Comparison of ENCODE assay signal across 7 mouse cellular contexts in genomic region chr7:112225615-112226262, GRCm38 (mm10). TPM values are rescaled to one million over a fixed set of nuclear protein-coding genes. Genes with fewer than 3 reads are reported as not detected.
DNase-seq lines count a peak whose midpoint lies in the region; ATAC-seq and TF ChIP-seq lines count a peak whose summit lies in the region.

TSS of gene Mical2 (plus strand) at chr7:112225856.

- under 1% methylated on average over 53 of the region's 53 CpGs for WGBS in embryonic facial prominence, embryonic 12.5 days
- whole genome bisulfite sequencing in heart, adult 2 months, result 0% methylated on average over 53 of the region's 53 CpGs
- WGBS in kidney, adult 2 months, result under 1% methylated on average over 53 of the region's 53 CpGs
- 1% methylated on average over 53 of the region's 53 CpGs for WGBS in limb, embryonic 11.5 days
- WGBS in midbrain, embryonic 13.5 days, result under 1% methylated on average over 50 of the region's 53 CpGs

- H3K27ac ChIP-seq in embryonic facial prominence, embryonic 12.5 days, result no peak within 1 kb of the TSS
- peak within 1 kb of the TSS; percentile 83 for H3K27ac ChIP-seq in heart, adult 2 months
- no peak within 1 kb of the TSS for H3K27ac ChIP-seq in kidney, adult 2 months (ENCODE audit: insufficient read depth, low read depth, low read length)
- no peak within 1 kb of the TSS for H3K27ac ChIP-seq in limb, embryonic 11.5 days (replicated peaks; ENCODE audit: low read depth, low read length)
- H3K27ac ChIP-seq in midbrain, embryonic 13.5 days, result no peak within 1 kb of the TSS

- no peak for TF ChIP-seq CTCF in heart, adult 2 months (IDR thresholded peaks at IDR 0.05)
- TF ChIP-seq CTCF in kidney, adult 2 months (conservative IDR thresholded peaks at IDR 0.05; ENCODE audit: insufficient read depth, insufficient read length, low read depth, low read length), result no peak

- no peaks in the 10 kb centered on the region for H3K79me2 ChIP-seq in heart, adult 2 months (replicated peaks; ENCODE audit: control insufficient read depth, insufficient read depth, low read length)

- H3K4me1 ChIP-seq in embryonic facial prominence, embryonic 12.5 days, result peaks cover 13% of the 10 kb centered on the region
- peaks cover 12% of the 10 kb centered on the region for H3K4me1 ChIP-seq in heart, adult 2 months (ENCODE audit: control insufficient read depth, insufficient read depth, low read length)
- H3K4me1 ChIP-seq in kidney, adult 2 months (ENCODE audit: control insufficient read depth, insufficient read depth, low read length), result peaks cover 3% of the 10 kb centered on the region; the same call in 1 of the 2 replicates
- 0 out of 2 replicates have a peak, but pooled peaks cover 7% of the 10 kb centered on the region for H3K4me1 ChIP-seq in limb, embryonic 11.5 days (ENCODE audit: control insufficient read depth, insufficient read depth, low read length)
- peaks cover 20% of the 10 kb centered on the region for H3K4me1 ChIP-seq in midbrain, embryonic 13.5 days (replicated peaks)

- peak within 1 kb of the TSS; percentile 97 for H3K4me2 ChIP-seq in embryonic facial prominence, embryonic 12.5 days (replicated peaks)
- H3K4me2 ChIP-seq in limb, embryonic 11.5 days (ENCODE audit: low read depth, severe bottlenecking), result peak within 1 kb of the TSS; percentile 66
- H3K4me2 ChIP-seq in midbrain, embryonic 13.5 days (replicated peaks), result peak within 1 kb of the TSS; percentile 98

- intact Hi-C loops in heart, adult 2 months (cut with DNase I), result loop anchor here (2.0 to 5.0 kb wide), 2 partner anchors 45 to 72 kb away; no protein-coding TSS in a partner anchor

- TF ChIP-seq EP300 in heart, adult 2 months (IDR thresholded peaks at IDR 0.05; ENCODE audit: insufficient read depth, low read depth, low read length), result 0 out of 2 replicates have a peak, but pooled peaks have one; percentile 6

- TF ChIP-seq POLR2A in heart, adult 2 months (IDR thresholded peaks at IDR 0.05; ENCODE audit: insufficient read depth, low read depth, low read length), result peak; percentile 90
- no peak for TF ChIP-seq POLR2A in kidney, adult 2 months (IDR thresholded peaks at IDR 0.05; ENCODE audit: low read depth, low read length)

- H3K27me3 ChIP-seq in embryonic facial prominence, embryonic 12.5 days, result peaks cover 55% of the 10 kb centered on the region
- H3K27me3 ChIP-seq in heart, adult 2 months (ENCODE audit: control insufficient read depth, insufficient read depth, low read length), result no peaks in the 10 kb centered on the region
- H3K27me3 ChIP-seq in kidney, adult 2 months (replicated peaks; ENCODE audit: control insufficient read depth, insufficient read depth, low read length), result no peaks in the 10 kb centered on the region
- H3K27me3 ChIP-seq in limb, embryonic 11.5 days (ENCODE audit: control insufficient read depth, insufficient read depth, low read length), result peaks cover 23% of the 10 kb centered on the region
- H3K27me3 ChIP-seq in midbrain, embryonic 13.5 days, result peaks cover 49% of the 10 kb centered on the region

- peak within 1 kb of the TSS; percentile 51 for H3K4me3 ChIP-seq in embryonic facial prominence, embryonic 12.5 days
- H3K4me3 ChIP-seq in heart, adult 2 months, result peak within 1 kb of the TSS; percentile 91
- peak within 1 kb of the TSS; percentile 63 for H3K4me3 ChIP-seq in kidney, adult 2 months (ENCODE audit: insufficient read depth, low read depth, low read length)
- H3K4me3 ChIP-seq in limb, embryonic 11.5 days (ENCODE audit: low read depth, low read length), result peak within 1 kb of the TSS; percentile 45
- H3K4me3 ChIP-seq in midbrain, embryonic 13.5 days (replicated peaks), result peak within 1 kb of the TSS; percentile 66

- peak; percentile 97 for ATAC-seq in embryonic facial prominence, embryonic 12.5 days (ENCODE audit: insufficient number of reproducible peaks, insufficient read depth, low FRiP score, low TSS enrichment)
- ATAC-seq in limb, embryonic 11.5 days (ENCODE audit: insufficient number of reproducible peaks, low FRiP score, low TSS enrichment, low read depth), result peak; percentile 93
- ATAC-seq in midbrain, embryonic 13.5 days, result peak; percentile 98

- DNase-seq in adrenal gland, postnatal 36 days, result peak; percentile 93 to 94
- peak; percentile 90 to 94 for DNase-seq in heart, adult 2 months
- DNase-seq in kidney, adult 2 months, result peak; percentile 95
- peak; percentile 89 for DNase-seq in limb, embryonic 11.5 days (ENCODE audit: low spot score)
- DNase-seq in spleen, adult 12 weeks (ENCODE audit: low spot score), result peak; percentile 11

- H3K36me3 ChIP-seq in embryonic facial prominence, embryonic 12.5 days, result no peaks in the 10 kb centered on the region
- no peaks in the 10 kb centered on the region for H3K36me3 ChIP-seq in heart, adult 2 months (ENCODE audit: control insufficient read depth, insufficient read depth, low read length)
- no peaks in the 10 kb centered on the region for H3K36me3 ChIP-seq in kidney, adult 2 months (ENCODE audit: control insufficient read depth, insufficient read depth, low read length)
- H3K36me3 ChIP-seq in limb, embryonic 11.5 days (ENCODE audit: control insufficient read depth, insufficient read depth, low read length), result no peaks in the 10 kb centered on the region
- H3K36me3 ChIP-seq in midbrain, embryonic 13.5 days, result no peaks in the 10 kb centered on the region

- no peaks in the 10 kb centered on the region for H3K9me3 ChIP-seq in embryonic facial prominence, embryonic 12.5 days
- H3K9me3 ChIP-seq in limb, embryonic 11.5 days (ENCODE audit: control insufficient read depth, low read length), result no peaks in the 10 kb centered on the region
- H3K9me3 ChIP-seq in midbrain, embryonic 13.5 days, result no peaks in the 10 kb centered on the region

- H3K9ac ChIP-seq in embryonic facial prominence, embryonic 12.5 days, result peak within 1 kb of the TSS; percentile 36
- H3K9ac ChIP-seq in heart, adult 2 months (ENCODE audit: low read depth, low read length), result peak within 1 kb of the TSS; percentile 85
- H3K9ac ChIP-seq in limb, embryonic 11.5 days (ENCODE audit: low read length), result no peak within 1 kb of the TSS
- peak within 1 kb of the TSS; percentile 69 for H3K9ac ChIP-seq in midbrain, embryonic 13.5 days (replicated peaks)

RNA-seq across cellular contexts. Expression of gene Mical2, which starts in this region (rescaled TPM):
- total RNA-seq in adrenal gland, postnatal 36 days (2021), result 10 to 100 TPM in 1 of 2 experiments, 1 to 10 TPM in 1; 8.5 to 19.7 TPM
- 2.1 and 3.3 TPM in 2 replicates for polyA plus RNA-seq in embryonic facial prominence, embryonic 12.5 days (2016; fragmentation: Nextera tagmentation; extraction: Ambion mirVana)
- total RNA-seq in heart, adult 2 months (2021), result 10 to 100 TPM; 87.7 to 89.1 TPM
- 44.8 and 53.7 TPM in 2 replicates for polyA plus RNA-seq in heart, adult 2 months (2012; rRNA removed)
- 6.6 and 7.3 TPM in 2 replicates for polyA plus RNA-seq in kidney, adult 2 months (2012; rRNA removed)
- polyA plus RNA-seq in limb, embryonic 11.5 days (2014; fragmentation: Nextera tagmentation; extraction: Ambion mirVana), result 2.3 and 2.4 TPM in 2 replicates
- 1.5 TPM in 2 replicates for polyA plus RNA-seq in midbrain, embryonic 13.5 days (2015; fragmentation: Nextera tagmentation; extraction: Ambion mirVana)

Comparison
In these comparisons a context has a peak if more than half of its experiments do, and no peak if none do; other contexts are left out.
1. RNA of gene Mical2 (total RNA-seq): 87.7 to 89.1 TPM in heart, adult 2 months; 8.5 to 19.7 TPM in adrenal gland, postnatal 36 days; every median in the first group is over 4 times any median in the second.
2. DNase-seq: peak in every context shown above with its lines; median percentile 95 in kidney, adult 2 months; 94 in adrenal gland, postnatal 36 days; 92 in heart, adult 2 months; 89 in limb, embryonic 11.5 days; 11 in spleen, adult 12 weeks.
3. Peak in every context shown above with its lines, with median percentiles within 50 percentile points of each other: ATAC-seq, H3K4me2 ChIP-seq and H3K4me3 ChIP-seq.